Mouse (Mus musculus) heart, postnatal 14 days (tissue): Measurements from ENCODE around the gene Ddah1. TPM values are rescaled to one million over a fixed set of nuclear protein-coding genes. Genes with fewer than 3 reads are reported as not detected.

ENCODE experiments used
- DNase-seq, 2 experiments: peaks; one replicate each; pipeline ENCODE4 v3.0.0; 2021 to 2022
- intact Hi-C: fragments of 180-260 bp; cut with DNase I; formaldehyde crosslinking; loops from one replicate; pipeline ENCODE4 v1.15.1; 2025
- total RNA-seq, 2 experiments: library from RNA; stranded (reverse); gene quantifications; 2 replicates each; pipeline ENCODE4 v1.2.3; 2021

Ddah1 gene
- total RNA-seq, 2 experiments from 2014 or later: 9.2 to 13.4 TPM

DNA sequence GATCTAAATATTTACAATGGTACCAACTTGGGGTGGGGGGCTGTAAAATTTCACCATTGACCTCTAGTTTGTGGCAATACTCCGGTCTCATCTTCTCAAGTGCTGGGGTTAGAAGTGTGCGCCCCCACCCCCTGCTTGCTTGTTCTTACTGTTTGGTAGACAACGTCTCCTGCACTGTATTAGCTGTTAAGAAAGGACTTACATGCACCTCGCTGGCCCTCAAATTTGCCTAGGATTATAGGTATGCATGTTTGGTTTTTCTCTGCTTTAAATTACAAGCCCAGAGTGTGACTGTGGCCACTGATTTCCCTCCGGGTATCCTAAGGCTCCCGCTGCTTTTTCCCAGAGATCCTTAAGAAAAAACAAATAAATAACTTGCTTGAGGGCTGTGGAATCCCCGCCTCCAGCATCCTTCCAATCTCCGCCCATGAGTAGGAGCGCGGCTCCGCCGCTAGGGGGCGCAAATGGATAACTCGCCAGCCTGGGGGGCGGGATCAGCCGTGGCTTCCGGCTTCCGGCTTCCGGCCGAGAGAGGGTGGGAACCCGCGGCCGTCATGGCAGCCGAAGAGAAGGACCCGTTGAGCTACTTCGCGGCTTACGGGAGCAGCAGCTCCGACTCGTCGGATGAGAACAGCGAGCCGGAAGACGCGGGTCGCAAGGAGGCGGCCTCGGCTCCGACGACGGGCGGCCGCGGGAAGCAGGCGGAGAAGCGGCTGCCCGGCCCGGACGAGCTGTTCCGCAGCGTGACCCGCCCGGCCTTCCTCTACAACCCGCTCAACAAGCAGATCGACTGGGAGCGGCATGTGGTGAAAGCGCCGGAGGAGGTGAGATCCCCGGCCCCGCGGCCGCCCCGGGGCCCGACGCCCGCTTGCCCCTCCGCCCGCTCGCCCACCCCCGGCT lies 179.3 kb downstream of the Ddah1 start, which contains the start of gene 2410004B18Rik:
Gene 2410004B18Rik, plus strand, starts transcription at position 510 of the 900 bp plus-strand sequence.
- intact Hi-C loops: no loop called here
- peak; percentile 95 to 96 for DNase-seq

DNA sequence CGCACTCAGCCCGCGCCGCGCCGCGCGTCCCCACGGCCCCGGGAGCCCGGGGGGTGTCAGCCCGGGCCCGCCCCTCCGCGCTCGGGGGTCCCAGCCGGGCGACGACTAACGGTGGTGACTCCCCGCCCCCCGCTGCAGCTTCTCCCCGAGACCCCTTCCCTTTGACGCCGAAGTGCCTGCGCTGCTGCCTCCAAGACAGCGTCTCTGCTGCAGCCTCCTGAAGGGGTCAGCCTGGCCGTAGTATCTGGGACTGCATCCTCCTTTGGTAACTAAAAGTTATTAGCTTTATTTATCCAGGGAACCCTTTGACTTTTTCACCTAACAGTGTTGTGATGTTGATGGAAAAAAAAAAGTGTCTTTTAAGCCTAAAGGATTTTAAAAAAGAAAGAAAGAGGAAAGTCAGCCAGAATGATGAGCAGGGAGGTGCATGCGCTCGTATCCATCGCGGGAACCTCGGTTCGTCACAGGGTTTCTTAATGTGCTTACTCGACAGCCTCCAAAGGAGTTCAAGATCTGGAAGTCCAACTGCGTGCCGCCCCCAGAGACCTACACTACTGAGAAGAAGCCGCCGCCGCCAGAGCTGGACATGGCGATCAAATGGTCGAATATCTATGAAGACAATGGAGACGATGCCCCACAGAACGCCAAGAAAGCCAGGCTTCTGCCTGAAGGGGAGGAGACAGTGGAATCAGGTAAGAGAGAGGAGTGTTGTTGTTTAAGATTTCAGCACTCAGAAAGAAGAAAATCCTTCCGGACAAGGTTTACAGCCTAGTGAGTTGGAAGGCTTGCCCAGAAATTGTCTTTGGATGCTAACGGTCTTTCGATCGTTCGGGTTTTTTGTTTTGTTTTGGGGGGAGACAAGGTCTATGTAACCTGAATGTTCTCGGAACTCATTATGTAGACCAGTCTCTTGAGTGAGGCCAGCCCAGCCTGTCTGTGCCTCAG lies 180.2 kb downstream of the Ddah1 start:
- DNase-seq: peak in 1 of 2 experiments; percentile 15
- intact Hi-C loops: no loop called here

DNA sequence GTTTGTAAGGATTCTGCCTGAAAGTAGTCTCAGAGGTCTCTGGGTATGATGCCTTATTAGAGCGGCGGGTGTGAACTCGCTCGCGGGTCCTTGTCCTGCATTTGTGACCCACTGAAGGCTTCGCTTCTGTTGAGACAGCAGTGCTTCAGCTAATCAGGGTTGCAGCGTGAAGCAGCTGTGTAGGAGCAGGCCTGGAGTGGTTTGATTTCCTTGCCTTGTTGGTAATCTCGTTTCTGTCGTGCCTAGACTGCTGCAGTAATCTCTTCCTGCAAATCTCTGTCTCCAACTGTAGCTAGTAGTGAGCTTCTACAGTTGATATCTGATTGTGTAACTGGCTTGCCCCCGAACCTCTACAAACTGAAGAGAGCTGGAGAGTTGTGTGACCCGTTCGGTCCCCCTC lies 180.9 kb downstream of the Ddah1 start:
- intact Hi-C loops: no loop called here

DNA sequence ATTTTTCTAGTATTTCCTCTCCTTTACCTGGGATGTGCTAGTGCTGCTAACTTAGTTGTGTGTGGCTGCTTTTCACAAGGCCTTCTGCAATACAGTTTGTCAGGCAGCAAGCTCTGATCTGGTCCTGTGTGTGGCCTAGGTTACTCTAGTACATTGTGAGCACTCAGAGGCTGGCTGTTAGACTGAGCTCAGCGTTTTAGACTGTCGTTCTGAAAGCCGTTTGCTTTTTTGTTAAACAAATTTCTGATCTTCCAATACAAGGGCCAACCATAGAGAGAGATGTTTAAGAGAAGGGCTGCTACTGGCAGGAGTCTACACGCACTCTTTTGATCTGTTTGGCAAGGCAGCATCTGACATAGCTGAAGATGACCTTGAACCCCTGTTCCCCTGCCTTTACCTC lies 181.5 kb downstream of the Ddah1 start:
- no peak for DNase-seq
- intact Hi-C loops: no loop called here

More for the DNA sequence above, 180.9 kb downstream of the Ddah1 start:
- no peak for DNase-seq

DNA sequence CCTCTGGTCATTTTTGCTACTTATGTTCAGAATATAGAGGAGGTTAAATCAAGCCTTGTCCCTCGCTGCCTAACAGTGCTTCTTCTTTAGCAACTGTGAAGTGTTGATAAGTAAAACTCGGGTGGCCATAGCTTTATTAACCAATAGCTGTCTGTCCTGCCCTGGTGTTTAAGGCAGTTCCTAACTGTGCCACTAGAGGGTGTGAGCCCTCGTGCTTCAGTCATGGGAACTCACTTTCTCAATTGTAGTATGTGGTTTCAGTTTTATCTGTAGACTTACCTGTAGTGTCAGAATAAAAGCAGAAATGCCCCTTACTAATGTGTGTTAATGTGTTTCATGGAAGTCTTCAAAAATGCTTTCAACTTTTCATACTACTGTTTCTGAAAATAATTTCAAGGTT lies 183.5 kb downstream of the Ddah1 start:
- intact Hi-C loops: loop anchor here (2.0 kb wide), 1 partner anchor 237 kb away; no protein-coding TSS in a partner anchor
- peak; percentile 70 to 79 for DNase-seq

Other genes with a start within 250 kb of the Ddah1 start
- 1 to 10 TPM; 8.4 to 9.8 TPM for gene Znhit6, start 182.5 kb upstream of the Ddah1 start, total RNA-seq
- 10 to 100 TPM; 29.1 to 29.7 TPM for gene Ccn1, start 108.7 kb upstream of the Ddah1 start, total RNA-seq
- 10 to 100 TPM; 20.8 to 22.1 TPM for gene Bcl10, start 164.1 kb downstream of the Ddah1 start, total RNA-seq
- 10 to 100 TPM; 16.7 to 22.9 TPM for gene 2410004B18Rik, start 179.3 kb downstream of the Ddah1 start, total RNA-seq
- gene Syde2, start 229.2 kb downstream of the Ddah1 start, total RNA-seq: 10 to 100 TPM; 21.5 to 25.4 TPM